Mouse (Mus musculus) bone marrow, adult 2 months (tissue): ENCODE results near the gene Ccno.

Source experiments
- CTCF ChIP-seq: fragments of 200-500 bp; IDR thresholded peaks from 2 replicates; pipeline ENCODE4 v1.5.1; 2011; ENCODE audit warnings: low read length, control low read depth; ENCODE audit not compliant: control insufficient read depth, insufficient read depth
- POLR2A ChIP-seq: fragments of 200-500 bp; IDR thresholded peaks from 2 replicates; pipeline ENCODE4 v1.6.1; 2011; ENCODE audit warnings: low read depth, mild to moderate bottlenecking, control low read depth, low read length, borderline replicate concordance; ENCODE audit not compliant: control insufficient read depth

GRCm38 (mm10) chr13:112945900-112946299 is 41.7 kb upstream of the Ccno start:
- TF ChIP-seq CTCF (no peak), POLR2A (no peak)
